Mouse (Mus musculus) bone marrow macrophage, adult 2 months (primary cell): Measurements from ENCODE around the gene Amn.

Experiments
- CTCF ChIP-seq: IDR thresholded peaks from 2 replicates; pipeline ENCODE4 v1.5.1; 2012; ENCODE audit warnings: low read depth, mild to moderate bottlenecking, low read length, moderate library complexity
- POLR2A ChIP-seq: IDR thresholded peaks from 2 replicates; pipeline ENCODE4 v1.6.1; 2012; ENCODE audit warnings: mild to moderate bottlenecking, low read depth, low read length, borderline replicate concordance

DNA sequence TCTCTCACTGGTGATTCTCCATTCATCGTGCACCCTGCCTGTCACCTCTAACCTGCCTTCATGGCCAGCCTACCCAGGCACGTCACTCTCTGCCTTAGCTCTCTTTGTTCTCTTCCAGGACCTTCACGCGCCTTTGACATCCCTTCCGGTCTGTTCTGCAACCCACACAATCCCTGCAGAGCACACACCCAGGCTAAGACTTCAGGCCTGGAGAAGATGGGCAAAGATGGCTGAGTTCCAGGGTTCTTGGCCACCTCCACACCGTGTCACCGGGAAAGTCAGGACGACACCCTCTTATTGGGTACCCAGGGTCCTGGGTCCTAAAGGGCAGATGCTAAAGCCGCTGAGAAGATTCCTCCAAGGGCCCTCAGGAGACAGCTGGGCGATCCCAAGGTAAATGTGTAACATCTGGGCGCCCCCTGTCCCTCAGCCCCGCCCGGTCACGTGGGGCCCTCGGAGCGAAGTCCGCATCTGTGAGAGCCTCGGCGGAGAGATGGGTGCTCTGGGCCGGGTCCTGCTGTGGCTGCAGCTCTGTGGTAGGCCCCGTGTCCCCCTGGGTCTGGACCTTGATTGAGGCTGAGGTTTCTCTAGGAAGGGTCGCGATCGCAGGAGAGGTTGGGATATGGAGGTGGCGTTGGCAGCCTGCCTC is at the start of gene Amn:
- no peak for TF ChIP-seq CTCF
- TF ChIP-seq POLR2A: no peak
